Mouse (Mus musculus) liver, embryonic 13.5 days (tissue): ENCODE measurements around the gene Etfb. TPM values are rescaled to one million over a fixed set of nuclear protein-coding genes. Genes with fewer than 3 reads are reported as not detected.
A peak's percentile ranks its signal among the peaks of the same experiment; 100 is the strongest.

Experiments
- ATAC-seq: fragments of 200-750 bp; cut with Nextera tagmentation; 2 replicates; pipeline ENCODE4 v1.8.0; 2017; ENCODE audit warnings: low read depth, mild to moderate bottlenecking, moderate number of reproducible peaks, moderate library complexity
- DNase-seq: peaks from one replicate; pipeline ENCODE4 v3.0.0; 2022
- H3K27ac ChIP-seq: fragments of 300-500 bp; sonication (generic); 2 replicates; pipeline ENCODE4 v1.5.1; 2015; ENCODE audit warnings: moderate library complexity, mild to moderate bottlenecking, inconsistent platforms
- H3K27me3 ChIP-seq: fragments of 300-500 bp; sonication (generic); 2 replicates; pipeline ENCODE4 v1.6.1; 2015; ENCODE audit warnings: mild to moderate bottlenecking, inconsistent platforms
- H3K36me3 ChIP-seq: fragments of 300-500 bp; sonication (generic); 2 replicates; pipeline ENCODE4 v1.6.1; 2015; ENCODE audit warnings: mild to moderate bottlenecking, inconsistent platforms
- H3K4me1 ChIP-seq: fragments of 300-500 bp; sonication (generic); replicated peaks from 2 replicates; pipeline ENCODE4 v1.6.1; 2015; ENCODE audit warnings: inconsistent platforms
- H3K4me2 ChIP-seq: fragments of 300-500 bp; sonication (generic); 2 replicates; pipeline ENCODE4 v1.6.1; 2015; ENCODE audit warnings: inconsistent platforms, mild to moderate bottlenecking, moderate library complexity
- H3K4me3 ChIP-seq: fragments of 300-500 bp; sonication (generic); replicated peaks from 2 replicates; pipeline ENCODE4 v1.5.1; 2015; ENCODE audit warnings: mild to moderate bottlenecking, inconsistent platforms
- H3K9ac ChIP-seq: fragments of 300-500 bp; sonication (generic); 2 replicates; pipeline ENCODE4 v1.6.1; 2015; ENCODE audit warnings: mild to moderate bottlenecking, inconsistent platforms
- H3K9me3 ChIP-seq: fragments of 300-500 bp; sonication (generic); replicated peaks from 2 replicates; pipeline ENCODE4 v1.6.1; 2016; ENCODE audit warnings: inconsistent platforms
- WGBS: fragments of 180-500 bp; shearing (Covaris S2); methylation state at CpG from one replicate; pipeline ENCODE4 v1.1.7; 2015; ENCODE audit not compliant: insufficient replicate concordance; 5-methylcytosine and 5-hydroxymethylcytosine counted together
- polyA plus RNA-seq: library from polyadenylated mRNA; unstranded; fragments of >200 nt; fragmentation: Nextera tagmentation; extraction: Ambion mirVana; gene quantifications from 2 replicates; pipeline ENCODE4 v1.2.1, GENCODE M21; 2015

The Etfb gene
- polyA plus RNA-seq, 1 experiment from 2014 or later: 252 TPM

DNA sequence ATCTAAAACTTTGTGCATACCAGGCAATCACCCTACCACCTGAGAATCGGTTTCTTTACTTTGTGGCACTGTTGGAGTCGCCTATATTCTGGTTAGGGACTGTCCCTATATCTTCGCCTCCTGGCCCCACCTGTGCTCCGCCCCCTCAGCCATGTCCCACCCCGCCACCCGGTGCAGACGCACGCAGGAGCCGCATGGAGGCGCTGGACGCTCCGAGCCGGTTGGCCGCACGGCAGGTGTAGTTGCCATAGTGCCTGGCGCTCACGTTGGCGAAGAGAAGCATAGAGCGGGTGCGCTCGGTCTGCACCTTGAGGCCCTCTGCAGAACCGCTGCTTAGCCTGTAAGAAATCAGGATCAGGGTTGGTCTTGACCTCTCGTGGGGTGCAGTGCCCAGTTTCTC, 31.8 kb downstream of the Etfb start:
- ATAC-seq (no peak), DNase-seq (no peak)
- Histone ChIP-seq H3K4me1 (peaks cover 2% of the 10 kb centered on the region; the same call in 1 of the 2 replicates), H3K27ac (no peak overlapping the region), H3K4me2 (no peak overlapping the region), H3K27me3 (peaks cover 48% of the 10 kb centered on the region), H3K9me3 (no peaks in the 10 kb centered on the region), H3K9ac (no peak overlapping the region), H3K36me3 (no peaks in the 10 kb centered on the region), H3K4me3 (no peak overlapping the region)
- WGBS: 7% methylated on average over 23 of the region's 23 CpGs

DNA sequence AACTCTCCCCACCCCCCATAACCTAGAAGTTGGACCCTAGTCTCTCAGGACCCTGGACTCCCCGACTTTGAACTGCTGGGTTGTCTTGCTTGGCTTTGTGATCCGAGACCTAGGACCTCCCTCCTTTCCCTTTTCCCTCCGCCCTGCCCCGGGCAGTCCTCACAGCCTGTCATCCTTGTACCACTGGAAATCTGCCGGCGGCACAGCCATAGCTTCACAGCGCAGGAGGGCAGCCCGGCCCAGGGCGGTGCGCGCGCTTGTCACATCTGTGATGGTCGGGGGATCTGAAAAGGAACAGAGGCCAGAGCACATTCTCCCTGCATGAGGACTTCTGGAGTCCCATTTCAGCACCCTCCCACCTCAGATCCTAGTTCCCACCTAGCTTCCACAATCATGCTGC, 32.5 kb downstream of the Etfb start:
- ATAC-seq (no peak), DNase-seq (no peak)
- no peak overlapping the region for H3K9ac ChIP-seq
- H3K4me2 ChIP-seq: no peak overlapping the region
- no peaks in the 10 kb centered on the region for H3K9me3 ChIP-seq
- no peak overlapping the region; the same call in 1 of the 2 replicates for H3K4me3 ChIP-seq
- 5% methylated on average over 13 of the region's 13 CpGs for WGBS
- peaks cover 48% of the 10 kb centered on the region for H3K27me3 ChIP-seq
- no peak overlapping the region for H3K27ac ChIP-seq
- H3K36me3 ChIP-seq: no peaks in the 10 kb centered on the region
- H3K4me1 ChIP-seq: peaks cover 2% of the 10 kb centered on the region; the same call in 1 of the 2 replicates

DNA sequence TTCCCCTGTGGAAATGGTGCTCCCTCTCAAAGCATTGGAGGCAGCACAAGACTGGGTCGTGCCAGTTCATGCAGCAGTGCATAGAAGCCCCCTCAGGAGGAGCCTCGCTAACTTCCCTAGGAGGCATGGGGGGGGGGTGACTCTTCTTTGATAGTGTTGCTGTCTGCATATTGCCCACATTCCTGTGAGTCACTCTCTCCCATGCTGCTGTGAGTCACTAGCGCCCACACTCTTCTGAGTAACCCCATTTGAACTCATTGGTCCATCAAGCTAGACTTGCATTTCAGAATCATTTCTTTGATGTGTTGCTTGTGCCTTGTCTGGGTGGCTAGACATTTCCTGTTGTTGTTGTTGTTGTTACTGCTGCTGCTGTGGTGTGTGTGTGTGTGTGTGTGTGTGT, 37.3 kb downstream of the Etfb start:
- H3K27me3 ChIP-seq: peaks cover 26% of the 10 kb centered on the region
- H3K27ac ChIP-seq: no peak overlapping the region
- WGBS: 45% methylated on average over 3 of the region's 3 CpGs
- no peak overlapping the region for H3K9ac ChIP-seq
- ATAC-seq (no peak), DNase-seq (no peak)
- H3K4me1 ChIP-seq: no peaks in the 10 kb centered on the region
- no peaks in the 10 kb centered on the region for H3K9me3 ChIP-seq
- no peaks in the 10 kb centered on the region for H3K36me3 ChIP-seq
- H3K4me3 ChIP-seq: no peak overlapping the region
- no peak overlapping the region for H3K4me2 ChIP-seq

DNA sequence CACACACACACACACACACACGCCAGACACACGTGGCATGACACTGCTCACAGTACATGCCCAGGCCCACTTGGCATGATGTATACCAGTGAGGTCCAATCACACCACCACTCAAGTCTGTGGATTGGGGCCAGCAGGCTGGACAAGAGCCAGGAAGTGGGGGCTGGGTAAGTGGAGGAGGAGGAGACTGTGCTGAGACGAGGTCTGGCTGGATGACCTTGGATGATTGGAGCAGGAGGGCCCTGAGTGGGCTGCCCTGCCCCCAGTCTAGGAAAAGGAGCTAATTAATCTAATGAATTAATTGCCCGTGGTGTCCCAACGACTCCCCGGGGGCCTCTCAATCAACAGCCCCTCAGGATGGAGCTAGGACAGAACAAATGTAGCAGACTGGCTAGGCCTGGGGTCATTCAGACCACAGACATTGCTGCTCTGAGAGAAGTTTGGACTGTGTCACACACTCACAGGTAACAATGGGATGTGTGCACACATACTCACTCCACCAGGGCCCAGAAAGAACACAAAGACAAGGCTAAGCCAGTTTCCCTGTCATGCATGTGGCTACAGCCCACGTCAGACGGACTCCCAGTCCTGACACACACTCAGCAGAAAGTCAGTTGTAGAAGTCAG, 38.3 kb downstream of the Etfb start:
- Histone ChIP-seq H3K36me3 (no peaks in the 10 kb centered on the region), H3K4me1 (no peaks in the 10 kb centered on the region), H3K27ac (no peak overlapping the region), H3K9ac (no peak overlapping the region), H3K4me3 (no peak overlapping the region), H3K9me3 (no peaks in the 10 kb centered on the region), H3K27me3 (peaks cover 16% of the 10 kb centered on the region), H3K4me2 (no peak overlapping the region)
- DNase-seq (no peak), ATAC-seq (no peak)
- 56% methylated on average over 8 of the region's 8 CpGs for WGBS

DNA sequence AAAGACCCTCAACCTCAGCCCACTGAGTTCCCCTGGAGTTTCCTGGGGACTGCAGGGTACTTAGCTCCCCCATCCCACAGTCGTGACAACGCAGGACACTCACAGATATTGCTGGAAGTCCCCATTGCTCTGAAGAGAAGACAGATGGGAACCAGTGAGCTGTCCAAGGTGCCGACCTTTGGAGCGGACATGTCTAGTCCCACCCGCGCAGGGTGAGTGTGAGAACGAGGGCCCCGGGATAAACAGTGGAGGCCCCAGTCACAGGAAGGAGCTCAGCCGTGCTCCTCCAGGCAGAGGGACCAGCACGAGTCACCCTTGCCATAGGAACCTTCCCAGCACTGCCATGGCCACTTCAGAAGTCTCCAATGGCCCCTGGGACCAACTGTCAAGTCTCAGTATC, 39.4 kb downstream of the Etfb start:
- H3K9me3 ChIP-seq: no peaks in the 10 kb centered on the region
- H3K27ac ChIP-seq: no peak overlapping the region
- no peak for DNase-seq
- no peaks in the 10 kb centered on the region for H3K36me3 ChIP-seq
- H3K4me3 ChIP-seq: no peak overlapping the region
- no peaks in the 10 kb centered on the region for H3K4me1 ChIP-seq
- peaks cover 7% of the 10 kb centered on the region for H3K27me3 ChIP-seq
- no peak overlapping the region for H3K4me2 ChIP-seq
- no peak overlapping the region for H3K9ac ChIP-seq
- ATAC-seq: no peak
- 6% methylated on average over 10 of the region's 10 CpGs for WGBS

DNA sequence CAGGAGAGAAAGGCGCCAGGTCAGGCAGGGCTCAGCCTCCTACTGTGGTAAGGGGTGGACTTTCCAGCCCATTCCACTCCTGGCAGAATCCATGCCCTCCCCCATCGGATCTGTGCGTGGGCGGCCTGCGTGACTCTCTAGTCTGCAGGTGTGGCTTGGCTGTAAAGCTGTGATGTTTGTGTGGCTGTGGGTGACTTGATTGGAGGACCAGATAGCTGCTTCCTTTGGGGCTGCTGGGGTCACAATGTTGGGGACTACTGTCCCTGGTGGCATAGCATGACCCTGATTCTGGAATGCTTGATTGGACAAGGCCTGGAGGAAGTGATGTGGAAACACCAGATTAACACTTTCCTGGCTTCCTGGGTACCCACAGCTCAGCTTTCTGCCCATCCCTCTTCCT, 44.8 kb downstream of the Etfb start:
- Histone ChIP-seq H3K4me1 (no peaks in the 10 kb centered on the region), H3K27me3 (peaks cover 41% of the 10 kb centered on the region), H3K36me3 (no peaks in the 10 kb centered on the region), H3K9ac (no peak overlapping the region), H3K4me2 (no peak overlapping the region), H3K4me3 (no peak overlapping the region), H3K27ac (no peak overlapping the region), H3K9me3 (no peaks in the 10 kb centered on the region)
- WGBS: 36% methylated on average over 5 of the region's 5 CpGs
- ATAC-seq (no peak), DNase-seq (no peak)

DNA sequence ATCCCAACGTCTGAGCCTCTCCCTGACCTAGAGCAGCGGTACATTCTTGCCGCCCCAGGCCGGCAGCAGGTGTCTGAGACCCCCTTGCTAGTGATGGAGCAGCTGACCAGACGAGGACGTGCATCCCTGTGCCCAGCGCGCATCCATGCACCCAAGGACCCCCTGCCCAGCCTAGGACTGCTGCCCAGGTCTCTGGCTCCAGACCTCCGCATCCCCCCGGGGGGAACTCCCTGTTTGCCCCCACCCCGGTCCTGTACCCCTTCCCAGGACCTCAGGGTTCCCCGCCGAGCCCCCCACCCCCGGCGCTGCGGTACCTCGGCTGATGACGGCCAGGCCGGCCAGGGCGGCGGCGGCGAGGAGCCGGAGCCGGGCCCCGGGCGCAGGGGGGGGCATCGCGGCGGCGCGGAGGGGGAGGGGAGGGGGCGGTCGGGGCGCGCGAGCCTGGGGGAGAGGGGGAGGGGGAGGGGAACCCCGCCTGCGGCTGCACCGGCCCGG, 45.8 kb downstream of the Etfb start, which contains the start of gene Iglon5:
Iglon5 (minus strand) TSS at position 445 of the 495 bp plus-strand sequence.
- no peak within 1 kb of the TSS for H3K9ac ChIP-seq
- WGBS: 3% methylated on average over 22 of the region's 41 CpGs
- no peaks in the 10 kb centered on the region for H3K9me3 ChIP-seq
- ATAC-seq: no peak
- H3K4me3 ChIP-seq: peak within 1 kb of the TSS; percentile 18; the same call in 1 of the 2 replicates
- H3K4me1 ChIP-seq: no peaks in the 10 kb centered on the region
- H3K4me2 ChIP-seq: peak within 1 kb of the TSS; percentile 28
- H3K36me3 ChIP-seq: no peaks in the 10 kb centered on the region
- no peak within 1 kb of the TSS for H3K27ac ChIP-seq
- peaks cover 41% of the 10 kb centered on the region for H3K27me3 ChIP-seq
- no peak for DNase-seq

DNA sequence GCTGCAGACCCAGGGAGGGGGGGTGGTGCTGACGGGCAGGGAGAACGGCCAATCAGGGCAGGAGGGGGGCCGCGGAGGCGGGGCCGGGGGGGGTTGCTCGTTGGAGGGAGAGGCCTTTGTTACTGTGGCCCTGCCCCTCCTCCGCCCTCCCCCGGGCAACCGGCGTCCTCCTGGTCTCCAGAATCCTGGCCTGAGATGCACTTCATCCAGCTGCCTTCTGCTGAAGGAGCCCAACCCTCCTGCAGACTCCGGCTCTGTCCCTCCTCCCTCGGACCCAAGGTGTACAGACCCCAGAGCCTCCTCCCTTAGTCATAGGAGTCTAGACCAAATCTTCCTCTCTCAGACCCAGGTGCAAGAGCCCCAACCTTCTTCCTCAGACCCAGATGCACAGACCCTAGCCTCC, 46.3 kb downstream of the Etfb start:
- WGBS: 6% methylated on average over 9 of the region's 13 CpGs
- Histone ChIP-seq H3K9ac (no peak overlapping the region), H3K36me3 (no peaks in the 10 kb centered on the region), H3K9me3 (no peaks in the 10 kb centered on the region), H3K4me1 (no peaks in the 10 kb centered on the region), H3K4me2 (peak overlapping the region; percentile 28), H3K27ac (no peak overlapping the region), H3K27me3 (peaks cover 44% of the 10 kb centered on the region), H3K4me3 (peak overlapping the region; percentile 18; the same call in 1 of the 2 replicates)
- DNase-seq (no peak), ATAC-seq (no peak)

DNA sequence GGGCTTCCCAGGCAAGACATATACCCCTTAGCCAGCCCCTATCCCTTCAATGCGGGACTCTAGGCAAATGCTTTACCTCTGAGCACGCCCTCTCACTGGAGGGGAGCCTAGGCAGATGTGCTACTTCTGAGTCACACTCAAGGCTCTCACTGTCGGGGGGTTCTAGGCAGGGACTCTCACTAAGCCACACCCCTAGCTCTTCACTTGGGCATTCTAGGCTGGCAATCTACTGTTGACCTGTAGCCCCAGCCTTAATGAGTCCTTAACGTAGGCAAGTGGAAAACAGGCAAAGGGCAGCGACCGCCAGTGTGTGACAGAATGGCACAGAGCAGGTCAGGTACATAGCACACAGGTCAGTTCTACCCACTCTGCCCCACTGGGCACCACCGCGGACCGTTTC, 47.0 kb downstream of the Etfb start:
- H3K4me1 ChIP-seq: no peaks in the 10 kb centered on the region
- no peak overlapping the region for H3K4me2 ChIP-seq
- WGBS: 45% methylated on average over 9 of the region's 9 CpGs
- H3K27ac ChIP-seq: no peak overlapping the region
- no peak overlapping the region for H3K4me3 ChIP-seq
- no peaks in the 10 kb centered on the region for H3K9me3 ChIP-seq
- DNase-seq (no peak), ATAC-seq (no peak)
- H3K36me3 ChIP-seq: no peaks in the 10 kb centered on the region
- no peak overlapping the region for H3K9ac ChIP-seq
- H3K27me3 ChIP-seq: peaks cover 50% of the 10 kb centered on the region

DNA sequence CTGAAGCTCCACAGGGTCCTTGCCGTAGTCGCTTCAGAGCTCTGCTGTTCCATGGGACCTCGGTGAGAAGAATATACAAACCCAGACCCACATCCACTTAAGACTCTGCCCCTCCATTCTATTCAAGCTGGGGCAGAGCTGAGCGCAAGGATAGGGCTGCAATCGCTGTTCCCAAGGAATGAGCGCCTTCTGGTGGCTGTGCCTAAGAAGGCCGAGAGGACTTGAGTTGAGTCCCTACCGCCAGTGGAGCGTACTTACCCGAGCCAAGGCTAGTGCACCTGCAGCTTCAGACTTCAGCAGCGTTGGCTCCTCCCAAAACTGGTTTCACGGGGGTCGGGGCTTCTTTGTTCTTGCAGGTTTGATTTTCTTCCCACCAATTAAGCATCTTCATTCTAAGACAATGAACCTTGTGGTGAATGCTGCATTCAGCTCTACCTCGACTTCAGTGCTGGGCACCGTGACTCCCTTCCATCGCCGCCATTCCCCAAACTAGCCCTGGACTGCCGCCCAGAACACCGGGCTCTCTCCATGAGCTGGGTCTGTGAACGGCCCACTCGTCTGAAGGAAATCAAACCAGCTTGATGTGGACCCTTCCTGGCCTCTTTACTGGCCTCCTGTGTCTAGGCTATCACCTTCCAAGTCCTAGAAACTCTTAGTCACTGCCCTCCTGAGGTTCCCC, 51.6 kb downstream of the Etfb start:
- Histone ChIP-seq H3K4me3 (no peak overlapping the region), H3K9ac (no peak overlapping the region), H3K36me3 (no peaks in the 10 kb centered on the region), H3K4me2 (no peak overlapping the region), H3K27ac (no peak overlapping the region), H3K9me3 (no peaks in the 10 kb centered on the region), H3K4me1 (no peaks in the 10 kb centered on the region), H3K27me3 (peaks cover 26% of the 10 kb centered on the region)
- WGBS: 15% methylated on average over 21 of the region's 21 CpGs
- DNase-seq (no peak), ATAC-seq (no peak)
